Mouse (Mus musculus): ENCODE results near the gene Frmd4a. TPM values are rescaled to one million over a fixed set of nuclear protein-coding genes. Genes with fewer than 3 reads are reported as not detected.
"Not testable (repeated sequence)": the region's sequence is repeated elsewhere in the genome, so short reads cannot be mapped to it uniquely, and the experiment has no call there.

Frmd4a gene
- total RNA-seq, 2 experiments from 2014 or later: 55.4 to 60.9 TPM

- DNase-seq (ENCODE audit: low spot score in 2 of 2): no peak
These were observed 316.7 kb downstream of the Frmd4a start for GRCm38 (mm10) chr2:4334201-4334600.

GRCm38 (mm10) chr2:4334936-4335335 lies 317.4 kb downstream of the Frmd4a start:
- no peak for DNase-seq (ENCODE audit: low spot score in 2 of 2)

DNA sequence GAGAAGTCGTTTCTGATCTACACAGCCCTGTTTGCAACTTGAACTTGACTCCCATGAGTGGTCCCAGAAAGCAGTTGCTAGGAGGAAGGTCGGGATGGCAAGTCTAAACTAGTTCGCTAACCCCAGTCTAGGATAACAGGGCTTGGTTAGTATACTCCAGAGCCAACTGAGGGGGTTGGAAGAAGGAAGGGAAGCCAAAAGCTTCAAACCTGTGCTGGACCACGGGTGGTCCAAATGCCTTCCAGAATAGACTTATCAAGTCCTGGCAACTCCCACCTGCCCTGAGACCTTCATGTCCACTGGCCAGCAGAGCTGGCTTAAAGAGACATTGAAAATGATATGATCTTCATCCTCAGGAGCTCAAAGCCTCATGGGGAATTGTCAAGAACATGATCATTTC lies 318.4 kb downstream of the Frmd4a start:
- DNase-seq (ENCODE audit: low spot score in 2 of 2): no peak

DNA sequence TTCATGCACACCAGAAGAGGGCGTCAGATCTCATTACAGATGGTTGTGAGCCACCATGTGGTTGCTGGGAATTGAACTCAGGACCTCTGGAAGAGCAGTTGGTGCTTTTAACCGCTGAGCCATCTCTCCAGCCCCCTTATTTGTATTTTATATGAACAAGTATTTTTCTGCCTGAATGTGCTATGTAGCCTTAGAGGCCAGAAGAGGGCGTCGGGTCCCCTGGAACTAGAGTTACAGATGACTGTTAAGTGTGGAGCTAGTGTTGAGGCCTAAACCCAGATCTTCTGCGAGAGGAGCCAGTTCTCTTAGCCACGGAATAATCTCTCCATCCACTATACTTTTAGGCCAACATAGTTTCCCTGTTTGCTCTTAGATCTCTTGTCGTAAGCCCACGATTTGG lies 320.8 kb downstream of the Frmd4a start:
- not testable (repeated sequence) for DNase-seq (ENCODE audit: low spot score in 2 of 2)

DNA sequence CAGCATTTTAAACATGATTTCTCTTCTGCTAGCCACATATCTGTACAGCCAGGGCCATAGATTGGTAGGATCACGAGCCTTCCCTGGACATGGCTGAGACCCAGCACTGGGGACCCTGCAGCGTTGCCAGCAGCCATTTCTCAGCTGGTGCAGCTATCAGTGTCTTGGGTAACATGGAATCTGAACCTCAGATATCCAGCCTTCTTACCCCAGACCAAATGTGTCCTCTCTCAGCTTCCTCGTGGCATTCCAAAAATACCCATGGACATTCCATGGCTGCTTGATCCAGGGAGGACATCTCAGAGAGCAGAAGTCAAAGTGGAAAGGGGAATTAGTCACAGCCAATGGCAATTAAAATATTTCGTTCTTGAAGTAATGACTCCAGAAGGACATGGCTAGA lies 321.6 kb downstream of the Frmd4a start:
- DNase-seq (ENCODE audit: low spot score in 2 of 2): no peak

DNA sequence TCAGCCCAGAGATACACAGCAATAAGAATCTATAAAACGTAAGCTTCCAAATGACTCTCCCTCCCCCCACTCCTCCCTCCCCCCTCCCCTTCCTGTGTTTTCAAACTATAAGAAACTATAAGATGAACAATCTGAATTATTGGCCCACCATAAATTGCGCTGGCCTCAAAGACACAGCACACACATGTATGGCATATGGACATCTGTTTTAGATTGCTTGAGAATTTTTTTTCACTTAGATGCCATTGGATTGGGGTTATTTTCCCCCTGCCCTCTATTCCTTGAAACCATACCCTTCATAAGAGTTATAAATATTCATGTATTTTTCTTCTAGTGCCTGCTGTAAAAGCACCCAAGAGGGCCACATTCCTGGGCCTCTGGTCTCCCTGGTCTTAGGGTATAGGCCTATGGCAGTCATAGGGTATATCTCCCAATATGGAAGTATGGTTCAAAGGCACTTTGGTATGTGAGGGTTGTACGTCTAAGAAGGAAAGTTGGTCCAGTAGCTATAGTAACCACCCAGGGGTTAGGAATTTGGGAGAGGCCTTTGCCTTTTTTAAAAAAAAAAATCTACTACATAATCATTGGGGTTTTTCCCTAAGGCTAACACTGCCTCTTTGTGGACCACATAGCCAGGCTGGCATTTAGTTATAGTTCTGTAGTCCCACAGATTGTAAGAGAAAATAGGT lies 322.2 kb downstream of the Frmd4a start:
- DNase-seq (ENCODE audit: low spot score in 2 of 2): no peak

- DNase-seq (ENCODE audit: low spot score in 2 of 2): no peak
These were observed 322.9 kb downstream of the Frmd4a start for GRCm38 (mm10) chr2:4340378-4340777.

- DNase-seq (ENCODE audit: low spot score in 2 of 2): no peak
These were observed 323.6 kb downstream of the Frmd4a start for GRCm38 (mm10) chr2:4341141-4341540.

- peak; percentile 22 to 54 for DNase-seq (ENCODE audit: low spot score in 2 of 2)
These were observed 324.5 kb downstream of the Frmd4a start for GRCm38 (mm10) chr2:4342005-4342404.

- no peak for DNase-seq (ENCODE audit: low spot score in 2 of 2)
These were observed 326.9 kb downstream of the Frmd4a start for GRCm38 (mm10) chr2:4344411-4344810.

- DNase-seq (ENCODE audit: low spot score in 2 of 2): peak in 1 of 2 experiments; percentile 21
These were observed 328.7 kb downstream of the Frmd4a start for GRCm38 (mm10) chr2:4346232-4346631.

DNA sequence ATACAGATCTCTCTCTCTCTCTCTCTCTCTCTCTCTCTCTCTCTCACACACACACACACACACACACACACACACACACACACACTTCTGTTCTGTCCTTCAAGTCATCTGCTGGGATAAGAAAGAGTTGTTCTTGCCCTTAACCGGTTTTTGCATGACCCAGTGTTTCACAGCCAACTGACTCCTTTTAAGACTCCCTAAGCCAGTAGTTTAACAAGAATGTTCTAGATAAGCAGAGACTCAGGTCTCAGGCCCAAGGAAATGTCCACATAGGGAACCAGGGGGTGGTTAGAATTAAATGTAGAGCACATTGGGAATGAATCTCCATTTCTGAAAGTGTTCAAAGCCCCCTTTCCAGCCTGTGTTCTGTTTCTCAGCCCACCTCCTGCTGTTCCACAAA lies 329.4 kb downstream of the Frmd4a start:
- peak in 1 of 2 experiments; percentile 18 for DNase-seq (ENCODE audit: low spot score in 2 of 2)

- DNase-seq (ENCODE audit: low spot score in 2 of 2): no peak
These were observed 330.3 kb downstream of the Frmd4a start for GRCm38 (mm10) chr2:4347782-4348181.

- DNase-seq (ENCODE audit: low spot score in 2 of 2): no peak
These were observed 331.0 kb downstream of the Frmd4a start for GRCm38 (mm10) chr2:4348509-4348908.

- no peak for DNase-seq (ENCODE audit: low spot score in 2 of 2)
These were observed 339.4 kb downstream of the Frmd4a start for GRCm38 (mm10) chr2:4356812-4357384.

GRCm38 (mm10) chr2:4361981-4362834 lies 344.7 kb downstream of the Frmd4a start:
- no peak for DNase-seq (ENCODE audit: low spot score in 2 of 2)

DNA sequence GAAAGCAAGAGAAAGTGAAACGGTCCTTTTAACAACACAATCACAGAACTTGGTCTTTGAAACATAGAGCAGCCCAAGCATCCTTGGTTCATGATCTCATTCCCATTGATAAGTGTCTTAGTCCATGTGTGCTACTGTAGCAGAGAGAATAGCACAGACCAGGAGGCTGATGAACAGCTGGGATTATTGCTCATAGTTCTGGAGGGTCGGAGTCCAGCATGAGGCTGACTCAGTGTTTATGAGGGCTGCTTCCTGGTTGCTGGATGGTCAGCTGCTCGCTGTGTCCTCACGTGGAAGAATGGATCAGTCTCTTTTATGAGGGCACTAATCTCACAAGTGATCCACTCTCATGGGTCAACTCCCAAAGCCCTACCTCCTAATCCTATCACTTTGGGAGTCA lies 347.4 kb downstream of the Frmd4a start:
- DNase-seq (ENCODE audit: low spot score in 2 of 2): no peak

DNA sequence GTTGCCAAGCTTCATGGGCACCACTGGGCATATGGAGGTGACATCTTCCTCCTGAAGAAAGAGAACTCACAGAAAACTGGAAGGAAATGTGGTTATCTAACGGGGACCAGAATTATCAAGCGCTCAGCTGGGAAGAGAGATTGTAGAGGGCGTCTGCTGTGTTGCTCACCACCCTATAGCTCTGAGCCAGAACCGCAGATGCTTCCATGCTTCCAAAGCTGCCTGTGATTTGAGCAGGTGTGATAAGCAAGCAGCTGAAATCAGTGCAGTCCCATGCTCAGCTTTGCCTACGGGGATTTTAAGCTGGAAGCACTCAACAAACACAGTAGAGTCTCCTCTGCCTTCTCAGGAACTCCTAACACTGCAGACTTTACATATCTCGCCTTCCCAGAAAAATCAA lies 351.0 kb downstream of the Frmd4a start:
- DNase-seq (ENCODE audit: low spot score in 2 of 2): peak in 1 of 2 experiments; percentile 48

DNA sequence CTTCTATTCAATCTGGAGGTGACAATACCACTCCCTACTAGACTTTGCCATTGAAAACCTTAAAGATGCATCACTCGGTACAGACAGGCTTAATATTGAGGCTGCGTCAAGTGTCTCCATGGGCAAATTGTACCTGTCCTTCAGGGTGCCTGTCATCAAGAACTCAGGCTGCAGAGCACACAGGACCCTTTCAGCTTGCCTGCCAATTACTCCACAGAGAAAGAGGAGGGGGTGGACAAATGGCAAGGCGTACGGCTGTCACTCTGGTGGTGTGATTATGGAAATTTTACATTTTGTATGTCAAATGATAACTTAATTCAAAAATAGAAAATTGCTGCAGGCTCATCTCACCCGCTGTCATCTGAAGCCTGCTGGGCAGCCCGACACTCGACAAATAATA lies 353.0 kb downstream of the Frmd4a start:
- no peak for DNase-seq (ENCODE audit: low spot score in 2 of 2)

DNA sequence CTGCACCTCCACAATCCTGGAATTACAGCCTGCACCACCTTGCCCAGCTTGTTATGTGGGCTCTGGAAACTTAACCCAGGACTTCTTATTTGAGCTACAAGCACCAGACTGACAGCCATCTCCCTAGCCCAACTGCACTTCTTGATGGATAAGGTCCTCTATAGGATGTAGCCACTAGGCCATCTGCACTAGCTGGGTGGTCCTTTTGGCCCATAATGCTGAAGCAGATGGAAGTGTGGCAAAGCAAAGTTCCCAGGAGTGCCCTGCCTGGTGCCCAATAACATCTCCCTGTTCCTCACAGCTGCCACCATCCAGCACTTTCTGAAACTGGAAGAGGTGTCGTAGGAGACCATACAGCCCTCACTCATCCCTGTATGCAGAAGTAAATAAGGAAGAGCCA lies 353.8 kb downstream of the Frmd4a start:
- DNase-seq (ENCODE audit: low spot score in 2 of 2): no peak

DNA sequence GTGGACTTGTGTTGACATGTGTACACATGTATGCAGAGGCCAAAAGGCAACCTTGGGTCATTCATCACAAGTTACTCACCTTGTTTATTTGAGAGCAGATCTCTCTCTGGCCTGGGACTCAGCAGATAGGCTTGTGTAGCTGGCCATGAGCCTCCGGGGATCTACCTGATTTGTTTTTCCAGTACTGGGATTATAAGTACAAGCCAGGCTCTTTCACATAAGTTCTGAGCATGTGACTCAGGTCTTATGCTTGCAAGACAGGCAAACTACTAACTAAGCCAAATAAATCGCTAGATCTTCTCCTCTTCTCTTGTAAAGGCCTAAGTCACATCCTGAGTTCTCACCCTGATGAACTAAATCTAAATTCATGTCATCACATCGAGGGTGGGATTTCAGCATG lies 361.3 kb downstream of the Frmd4a start:
- DNase-seq (ENCODE audit: low spot score in 2 of 2): no peak

GRCm38 (mm10) chr2:4380435-4380834 lies 362.9 kb downstream of the Frmd4a start:
- DNase-seq (ENCODE audit: low spot score in 2 of 2): no peak

Data from layer of hippocampus, adult 18-20 months (tissue).